Mouse (Mus musculus): ENCODE measurements at regions not wholly inside any gene's neighbourhood (a gene's known extent, or its start where the extent isn't known, plus 50 kb on each side); places are given as distances from the start of the nearest gene placed in this dataset.

- no peak for TF ChIP-seq CTCF (IDR thresholded peaks at IDR 0.05; ENCODE audit: low read depth)
- TF ChIP-seq EP300 (IDR thresholded peaks at IDR 0.05; ENCODE audit: low read depth), result no peak
These were observed 50.7 kb upstream of the Ncam1 start for GRCm38 (mm10) chr9:49849442-49849841.
